ENCODE assay signal across 26 mouse cellular contexts in genomic region chr15:85405567-85405966, GRCm38 (mm10).
DNase-seq lines count a peak whose midpoint lies in the region; ATAC-seq and TF ChIP-seq lines count a peak whose summit lies in the region.
"Had no signal": no experiment of that assay in that cellular context is flagged by ENCODE, and none has a peak within 500 bp of the region (broad histone marks: within the 10 kb centered on the region; RNA-seq: fewer than 3 reads in every experiment).

No protein-coding gene starts in this region.

- no peak overlapping the region for H3K9ac ChIP-seq in hindbrain, postnatal 0 days (replicated peaks; ENCODE audit: low read length)
- no peak overlapping the region for H3K9ac ChIP-seq in hindbrain, embryonic 14.5 days
- no peak overlapping the region for H3K9ac ChIP-seq in midbrain, embryonic 12.5 days (replicated peaks)
- no peak overlapping the region for H3K9ac ChIP-seq in midbrain, embryonic 13.5 days (replicated peaks)
- no peak overlapping the region for H3K9ac ChIP-seq in forebrain, embryonic 14.5 days (ENCODE audit: low read length)
- H3K9ac ChIP-seq: embryonic facial prominence, embryonic 13.5 days; heart, embryonic 15.5 days; hindbrain, embryonic 15.5 days; intestine, embryonic 15.5 days; limb, embryonic 12.5 days; lung, embryonic 14.5 days had no signal

- DNase-seq in hindbrain, postnatal 0 days (ENCODE audit: low spot score) = no peak
- DNase-seq in hindbrain, embryonic 14.5 days (ENCODE audit: low spot score) = no peak
- DNase-seq in forebrain, embryonic 14.5 days (ENCODE audit: low spot score) = no peak
- DNase-seq in lung, postnatal 36 days = peak; percentile 64
- no peak for DNase-seq in cerebellum, adult 11-12 months
- no peak for DNase-seq in urinary bladder, postnatal 10 days (ENCODE audit: low spot score)
- DNase-seq: adrenal gland, postnatal 10 days; cerebellum, adult 2 months; cerebellum, postnatal 36 days; embryo, embryonic 11 days; gastrocnemius, adult 2 months; heart, postnatal 4 days; kidney, adult 8-10 months; kidney, postnatal 25 days; lung, embryonic 14.5 days had no signal

- H3K4me2 ChIP-seq in hindbrain, postnatal 0 days (ENCODE audit: low read depth, low read length) = no peak overlapping the region
- H3K4me2 ChIP-seq in hindbrain, embryonic 14.5 days (replicated peaks) = no peak overlapping the region
- H3K4me2 ChIP-seq in midbrain, embryonic 12.5 days (replicated peaks) = no peak overlapping the region
- no peak overlapping the region for H3K4me2 ChIP-seq in midbrain, embryonic 13.5 days (replicated peaks)
- H3K4me2 ChIP-seq in forebrain, embryonic 14.5 days (ENCODE audit: low read length) = no peak overlapping the region
- H3K4me2 ChIP-seq: embryonic facial prominence, embryonic 13.5 days; heart, embryonic 15.5 days; hindbrain, embryonic 15.5 days; intestine, embryonic 15.5 days; limb, embryonic 12.5 days; liver, embryonic 11.5 days; lung, embryonic 14.5 days had no signal

- TF ChIP-seq CTCF in hindbrain, postnatal 0 days (IDR thresholded peaks at IDR 0.05; ENCODE audit: low read depth) = no peak

- no peaks in the 10 kb centered on the region for H3K9me3 ChIP-seq in hindbrain, postnatal 0 days (ENCODE audit: low read length)
- no peaks in the 10 kb centered on the region for H3K9me3 ChIP-seq in hindbrain, embryonic 14.5 days (ENCODE audit: control insufficient read depth, low read length)
- no peaks in the 10 kb centered on the region for H3K9me3 ChIP-seq in midbrain, embryonic 12.5 days
- no peaks in the 10 kb centered on the region for H3K9me3 ChIP-seq in midbrain, embryonic 13.5 days
- no peaks in the 10 kb centered on the region for H3K9me3 ChIP-seq in forebrain, embryonic 14.5 days (replicated peaks; ENCODE audit: control insufficient read depth, low read length)
- H3K9me3 ChIP-seq: embryonic facial prominence, embryonic 13.5 days; G1E; heart, embryonic 15.5 days; hindbrain, embryonic 15.5 days; intestine, embryonic 15.5 days; limb, embryonic 12.5 days had no signal

- 74% methylated on average over 3 of the region's 3 CpGs for WGBS in hindbrain, postnatal 0 days
- 85% methylated on average over 3 of the region's 3 CpGs for WGBS in hindbrain, embryonic 14.5 days
- 81% methylated on average over 3 of the region's 3 CpGs for WGBS in midbrain, embryonic 12.5 days
- WGBS in midbrain, embryonic 13.5 days = 74% methylated on average over 3 of the region's 3 CpGs
- WGBS in forebrain, embryonic 14.5 days = 69% methylated on average over 3 of the region's 3 CpGs

- no peaks in the 10 kb centered on the region for H3K36me3 ChIP-seq in hindbrain, postnatal 0 days (ENCODE audit: insufficient read depth, low read length)
- peaks cover 17% of the 10 kb centered on the region for H3K36me3 ChIP-seq in hindbrain, embryonic 14.5 days (replicated peaks; ENCODE audit: control insufficient read depth, insufficient read depth)
- 0 out of 2 replicates have a peak, but pooled peaks cover 16% of the 10 kb centered on the region for H3K36me3 ChIP-seq in midbrain, embryonic 12.5 days
- peaks cover 3% of the 10 kb centered on the region for H3K36me3 ChIP-seq in midbrain, embryonic 13.5 days
- H3K36me3 ChIP-seq in forebrain, embryonic 14.5 days (ENCODE audit: control insufficient read depth, insufficient read depth, low read length) = peaks cover 10% of the 10 kb centered on the region; the same call in 1 of the 2 replicates
- H3K36me3 ChIP-seq: heart, embryonic 15.5 days; intestine, embryonic 15.5 days had no signal

- H3K27ac ChIP-seq in hindbrain, postnatal 0 days = 0 out of 2 replicates have a peak overlapping the region, but pooled peaks have one; percentile 5
- H3K27ac ChIP-seq in hindbrain, embryonic 14.5 days = no peak overlapping the region
- 0 out of 2 replicates have a peak overlapping the region, but pooled peaks have one; percentile 2 for H3K27ac ChIP-seq in midbrain, embryonic 12.5 days (replicated peaks)
- H3K27ac ChIP-seq in midbrain, embryonic 13.5 days = no peak overlapping the region
- peak overlapping the region; percentile 15; the same call in 1 of the 2 replicates for H3K27ac ChIP-seq in forebrain, embryonic 14.5 days (ENCODE audit: low read depth, low read length)
- H3K27ac ChIP-seq: embryonic facial prominence, embryonic 13.5 days; gastrocnemius, adult 2 months; heart, embryonic 15.5 days; intestine, embryonic 15.5 days; limb, embryonic 12.5 days had no signal

- peaks cover 27% of the 10 kb centered on the region; the same call in 1 of the 2 replicates for H3K4me1 ChIP-seq in hindbrain, postnatal 0 days (ENCODE audit: insufficient read depth, low read length)
- peaks cover 35% of the 10 kb centered on the region for H3K4me1 ChIP-seq in hindbrain, embryonic 14.5 days (replicated peaks; ENCODE audit: control insufficient read depth, insufficient read depth, low read length)
- peaks cover 22% of the 10 kb centered on the region for H3K4me1 ChIP-seq in midbrain, embryonic 12.5 days
- peaks cover 42% of the 10 kb centered on the region for H3K4me1 ChIP-seq in midbrain, embryonic 13.5 days (replicated peaks)
- H3K4me1 ChIP-seq in forebrain, embryonic 14.5 days (ENCODE audit: control insufficient read depth, insufficient read depth, low read length) = peaks cover 23% of the 10 kb centered on the region
- H3K4me1 ChIP-seq: intestine, embryonic 15.5 days; limb, embryonic 12.5 days had no signal

- no peaks in the 10 kb centered on the region for H3K27me3 ChIP-seq in hindbrain, postnatal 0 days (ENCODE audit: insufficient read depth, low read length)
- no peaks in the 10 kb centered on the region for H3K27me3 ChIP-seq in hindbrain, embryonic 14.5 days (ENCODE audit: control insufficient read depth, insufficient read depth, low read length)
- H3K27me3 ChIP-seq in midbrain, embryonic 12.5 days = no peaks in the 10 kb centered on the region
- H3K27me3 ChIP-seq in midbrain, embryonic 13.5 days = no peaks in the 10 kb centered on the region
- no peaks in the 10 kb centered on the region for H3K27me3 ChIP-seq in forebrain, embryonic 14.5 days (replicated peaks; ENCODE audit: control insufficient read depth, insufficient read depth, low read length)
- H3K27me3 ChIP-seq: CH12.LX; embryonic facial prominence, embryonic 13.5 days; heart, embryonic 15.5 days; hindbrain, embryonic 15.5 days; intestine, embryonic 15.5 days; limb, embryonic 12.5 days had no signal

- H3K4me3 ChIP-seq in hindbrain, postnatal 0 days (ENCODE audit: low read length) = no peak overlapping the region
- no peak overlapping the region for H3K4me3 ChIP-seq in hindbrain, embryonic 14.5 days (replicated peaks; ENCODE audit: low read length)
- no peak overlapping the region for H3K4me3 ChIP-seq in midbrain, embryonic 12.5 days
- H3K4me3 ChIP-seq in midbrain, embryonic 13.5 days (replicated peaks) = no peak overlapping the region
- H3K4me3 ChIP-seq in forebrain, embryonic 14.5 days (ENCODE audit: low read depth, low read length) = no peak overlapping the region
- H3K4me3 ChIP-seq: embryonic facial prominence, embryonic 13.5 days; erythroblast, embryonic 14.5 days; gastrocnemius, adult 2 months; heart, embryonic 15.5 days; hindbrain, embryonic 15.5 days; intestine, embryonic 15.5 days; limb, embryonic 12.5 days had no signal

- ATAC-seq in hindbrain, postnatal 0 days = no peak
- ATAC-seq in hindbrain, embryonic 14.5 days (ENCODE audit: low FRiP score) = no peak
- no peak for ATAC-seq in midbrain, embryonic 12.5 days (ENCODE audit: low FRiP score, low read depth)
- ATAC-seq in midbrain, embryonic 13.5 days = no peak
- no peak for ATAC-seq in forebrain, embryonic 14.5 days
- ATAC-seq: intestine, embryonic 15.5 days had no signal

Comparison
In these comparisons a context has a peak if more than half of its experiments do, and no peak if none do; other contexts are left out.
1. H3K27ac ChIP-seq: peak in hindbrain, postnatal 0 days (single experiment), midbrain, embryonic 12.5 days (single experiment) and forebrain, embryonic 14.5 days (single experiment); none in hindbrain, embryonic 14.5 days (single experiment) and midbrain, embryonic 13.5 days (single experiment).